Mouse (Mus musculus) hindbrain, embryonic 11.5 days (tissue): ENCODE measurements at regions not wholly inside any gene's neighbourhood (a gene's known extent, or its start where the extent isn't known, plus 50 kb on each side); places are given as distances from the start of the nearest gene placed in this dataset.
A peak's percentile ranks its signal among the peaks of the same experiment; 100 is the strongest.

Experiments used
- ATAC-seq: fragments of 200-750 bp; cut with Nextera tagmentation; 2 replicates; pipeline ENCODE4 v1.8.0; 2017; ENCODE audit warnings: mild to moderate bottlenecking, moderate TSS enrichment, moderate library complexity; ENCODE audit not compliant: low FRiP score
- DNase-seq: peaks from one replicate; pipeline ENCODE4 v3.0.0-alpha.2; 2015; ENCODE audit warnings: low spot score
- H3K27ac ChIP-seq: fragments of 300-500 bp; sonication (generic); 2 replicates; pipeline ENCODE4 v1.5.1; 2014; ENCODE audit warnings: mild to moderate bottlenecking, low read depth, low read length
- H3K27me3 ChIP-seq: fragments of 300-500 bp; sonication (generic); 2 replicates; pipeline ENCODE4 v1.6.1; 2014; ENCODE audit warnings: mild to moderate bottlenecking, low read length, moderate library complexity, mixed read lengths; ENCODE audit not compliant: control insufficient read depth, insufficient read depth
- H3K36me3 ChIP-seq: fragments of 300-500 bp; sonication (generic); 2 replicates; pipeline ENCODE4 v1.6.1; 2014; ENCODE audit warnings: mild to moderate bottlenecking, low read length, moderate library complexity, mixed read lengths; ENCODE audit not compliant: control insufficient read depth, insufficient read depth
- H3K4me1 ChIP-seq: fragments of 300-500 bp; sonication (generic); replicated peaks from 2 replicates; pipeline ENCODE4 v1.6.1; 2014; ENCODE audit warnings: low read length, mixed read lengths; ENCODE audit not compliant: control insufficient read depth, insufficient read depth
- H3K4me2 ChIP-seq: fragments of 300-500 bp; sonication (generic); replicated peaks from 2 replicates; pipeline ENCODE4 v1.6.1; 2014; ENCODE audit warnings: mild to moderate bottlenecking, low read depth, low read length
- H3K4me3 ChIP-seq: fragments of 300-500 bp; sonication (generic); 2 replicates; pipeline ENCODE4 v1.5.1; 2014; ENCODE audit warnings: low read depth, low read length
- H3K9ac ChIP-seq: fragments of 300-500 bp; sonication (generic); 2 replicates; pipeline ENCODE4 v1.6.1; 2014; ENCODE audit warnings: low read depth, low read length
- H3K9me3 ChIP-seq: fragments of 300-500 bp; sonication (generic); 2 replicates; pipeline ENCODE4 v1.6.1; 2016; ENCODE audit warnings: low read length; ENCODE audit not compliant: control insufficient read depth
- WGBS: fragments of 180-500 bp; shearing (Covaris S2); extraction: QIAGEN DNeasy Blood & Tissue Kit; methylation state at CpG from one replicate; pipeline ENCODE4 v1.1.7; 2014; 5-methylcytosine and 5-hydroxymethylcytosine counted together

DNA sequence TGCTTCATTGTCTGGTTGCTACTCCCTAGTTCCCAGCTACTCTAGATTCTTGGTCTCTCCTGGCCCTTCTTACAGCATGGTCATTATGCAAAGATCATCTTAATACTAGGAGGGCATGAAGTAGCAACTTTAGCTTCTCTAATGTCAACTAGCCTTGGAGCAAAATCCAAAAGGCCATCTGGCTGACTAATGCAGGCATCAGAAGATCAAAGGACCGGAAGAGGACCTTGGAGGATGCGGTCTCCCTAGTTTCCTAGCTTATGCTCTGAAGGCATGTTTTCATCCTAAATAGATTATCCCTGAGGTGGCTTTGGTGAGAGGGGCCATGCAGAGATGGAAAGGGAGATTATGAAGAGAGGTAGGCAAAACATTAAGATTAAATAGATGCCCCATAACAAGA, 75.7 kb upstream of the Frmd6 start:
- 65% methylated on average over 2 of the region's 2 CpGs for WGBS
- Histone ChIP-seq H3K4me1 (0 out of 2 replicates have a peak, but pooled peaks cover 2% of the 10 kb centered on the region), H3K27me3 (no peaks in the 10 kb centered on the region), H3K9me3 (no peaks in the 10 kb centered on the region), H3K36me3 (no peaks in the 10 kb centered on the region), H3K4me3 (no peak overlapping the region), H3K4me2 (no peak overlapping the region), H3K9ac (no peak overlapping the region), H3K27ac (no peak overlapping the region)
- ATAC-seq, result no peak
- no peak for DNase-seq

DNA sequence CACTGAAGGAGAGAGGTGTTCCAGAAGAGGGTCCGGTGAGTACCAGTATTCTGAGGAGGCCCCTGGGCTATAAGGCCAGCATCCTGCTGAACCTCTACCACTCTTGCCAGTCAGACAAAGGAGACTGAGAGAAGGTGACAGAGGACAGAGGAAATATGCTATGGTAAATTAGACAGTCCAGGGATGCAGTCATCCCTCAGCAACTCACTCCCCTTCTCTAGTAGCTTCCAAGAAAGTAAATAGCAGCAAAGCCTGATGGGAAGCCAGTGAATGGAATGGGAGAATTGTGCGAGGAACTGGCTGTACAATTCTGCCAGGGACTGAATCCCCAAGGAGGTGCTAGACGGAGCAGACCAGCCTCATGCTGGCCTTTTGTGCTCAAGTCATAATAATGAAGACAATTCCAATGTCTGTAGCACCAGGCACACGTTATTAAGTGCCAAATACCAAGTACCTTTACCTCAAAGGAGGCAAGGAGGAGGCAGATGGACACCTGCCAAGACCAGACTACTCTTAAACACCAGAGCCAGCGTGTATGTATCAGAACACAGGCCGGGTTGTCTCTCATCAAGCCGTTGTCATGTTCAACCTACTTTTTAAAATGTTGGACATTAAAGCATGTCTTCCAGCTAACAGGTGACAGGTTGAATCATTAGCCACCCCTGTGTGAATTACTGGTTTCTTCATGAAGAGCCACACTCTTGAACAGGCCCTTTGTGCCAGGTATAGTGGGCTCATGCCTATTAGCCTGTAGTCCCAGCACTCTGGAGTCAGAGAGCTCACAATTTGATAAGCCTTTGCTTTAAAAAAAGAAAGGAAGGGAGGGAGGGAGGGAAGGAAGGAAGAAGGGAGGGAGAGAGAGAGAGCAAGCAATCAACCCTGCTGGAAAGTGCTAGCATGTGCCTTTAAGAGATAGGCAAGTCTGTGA, 74.4 kb upstream of the Frmd6 start:
- Histone ChIP-seq H3K4me2 (no peak overlapping the region), H3K27ac (no peak overlapping the region), H3K9me3 (no peaks in the 10 kb centered on the region), H3K9ac (no peak overlapping the region), H3K4me1 (0 out of 2 replicates have a peak, but pooled peaks cover 2% of the 10 kb centered on the region), H3K27me3 (no peaks in the 10 kb centered on the region), H3K36me3 (no peaks in the 10 kb centered on the region), H3K4me3 (no peak overlapping the region)
- no peak for DNase-seq
- no peak for ATAC-seq
- WGBS, result 78% methylated on average over 7 of the region's 7 CpGs

DNA sequence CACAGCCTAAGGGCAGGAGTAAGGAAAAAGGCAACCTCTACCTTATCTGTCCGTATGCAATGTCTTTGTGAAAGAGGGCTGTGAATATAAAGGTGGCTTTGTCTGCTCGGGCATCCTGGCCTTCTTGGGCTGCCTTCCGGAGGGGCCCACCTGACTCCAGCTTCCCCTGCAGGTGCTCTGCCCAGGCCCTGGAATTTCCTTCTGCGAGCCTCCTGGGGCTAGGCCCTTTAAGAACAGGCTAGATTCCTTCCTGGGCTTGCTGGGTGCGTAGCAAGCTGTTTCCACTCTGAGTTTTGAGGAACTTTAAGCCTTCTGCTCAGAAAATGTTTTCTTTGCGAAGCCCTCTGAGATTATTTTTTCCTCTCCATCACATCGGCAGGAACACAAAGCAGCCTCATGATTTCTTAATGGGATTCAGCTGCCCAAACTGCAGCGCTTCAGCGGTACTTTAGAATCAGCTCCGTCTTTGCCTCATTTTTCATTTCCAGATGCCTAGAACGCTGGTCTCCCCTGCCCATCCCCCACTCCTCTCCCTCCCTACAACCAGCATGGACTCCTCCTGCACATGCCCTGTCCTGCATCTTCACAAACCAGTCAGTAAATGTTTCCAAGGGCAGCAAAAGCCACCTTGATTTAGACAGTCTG, 72.9 kb upstream of the Frmd6 start:
- H3K9ac ChIP-seq, result peak overlapping the region; percentile 23; the same call in 1 of the 2 replicates
- H3K4me1 ChIP-seq, result 0 out of 2 replicates have a peak, but pooled peaks cover 2% of the 10 kb centered on the region
- no peak overlapping the region for H3K4me3 ChIP-seq
- no peaks in the 10 kb centered on the region for H3K9me3 ChIP-seq
- no peaks in the 10 kb centered on the region for H3K36me3 ChIP-seq
- DNase-seq, result peak; percentile 66
- no peaks in the 10 kb centered on the region for H3K27me3 ChIP-seq
- H3K27ac ChIP-seq, result peak overlapping the region; percentile 8; the same call in 1 of the 2 replicates
- ATAC-seq, result peak; percentile 45; the same call in 1 of the 2 replicates
- WGBS, result 20% methylated on average over 11 of the region's 11 CpGs
- H3K4me2 ChIP-seq, result 0 out of 2 replicates have a peak overlapping the region, but pooled peaks have one; percentile 5

DNA sequence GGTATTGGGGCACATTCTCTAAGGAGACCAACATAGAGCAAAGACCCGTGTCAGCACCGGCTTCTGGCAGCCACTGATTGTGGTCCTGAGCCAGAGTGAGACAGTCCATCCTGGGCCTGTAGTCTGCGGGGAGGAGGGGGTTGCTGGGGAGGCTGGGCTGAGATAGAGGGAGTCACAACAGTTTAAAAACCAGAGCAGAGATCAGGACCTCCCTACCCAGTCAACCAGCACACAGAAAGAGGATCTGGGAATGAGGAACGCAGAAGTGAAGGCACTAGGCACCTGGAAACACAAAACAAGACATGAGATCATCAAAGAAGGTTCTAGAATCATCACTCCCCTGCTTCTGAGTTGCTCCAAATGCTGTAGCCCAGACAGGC, 72.4 kb upstream of the Frmd6 start:
- Histone ChIP-seq H3K9ac (no peak overlapping the region; the same call in 1 of the 2 replicates), H3K36me3 (no peaks in the 10 kb centered on the region), H3K4me3 (no peak overlapping the region), H3K4me1 (0 out of 2 replicates have a peak, but pooled peaks cover 2% of the 10 kb centered on the region), H3K27me3 (no peaks in the 10 kb centered on the region), H3K4me2 (no peak overlapping the region), H3K27ac (peak overlapping the region; percentile 8; the same call in 1 of the 2 replicates), H3K9me3 (no peaks in the 10 kb centered on the region)
- WGBS, result 59% methylated on average over 4 of the region's 4 CpGs
- DNase-seq, result no peak
- 0 out of 2 replicates have a peak, but pooled peaks have one; percentile 40 for ATAC-seq

DNA sequence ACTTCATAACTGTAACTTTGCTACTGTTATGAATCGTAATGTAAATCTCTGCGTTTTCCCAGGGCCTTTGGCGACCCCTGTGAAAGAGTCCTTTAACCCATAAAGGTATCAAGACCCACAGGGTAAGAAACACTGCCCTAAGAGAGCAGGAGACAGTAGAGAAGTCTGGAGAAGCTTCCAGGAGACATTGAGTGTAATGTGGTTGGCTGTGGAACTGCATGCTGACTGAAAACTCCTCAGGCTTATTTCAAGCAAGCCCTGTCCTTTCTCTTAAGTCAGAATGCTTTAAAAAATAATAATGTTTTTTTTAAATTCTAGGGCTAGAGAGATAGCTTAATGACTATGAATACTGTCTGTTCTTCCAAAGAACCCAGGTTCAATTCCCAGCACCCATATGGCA, 71.9 kb upstream of the Frmd6 start:
- 92% methylated on average over 3 of the region's 3 CpGs for WGBS
- no peak overlapping the region for H3K27ac ChIP-seq
- no peaks in the 10 kb centered on the region for H3K27me3 ChIP-seq
- H3K9me3 ChIP-seq, result no peaks in the 10 kb centered on the region
- 0 out of 2 replicates have a peak, but pooled peaks cover 2% of the 10 kb centered on the region for H3K4me1 ChIP-seq
- H3K4me3 ChIP-seq, result no peak overlapping the region
- ATAC-seq, result no peak
- no peaks in the 10 kb centered on the region for H3K36me3 ChIP-seq
- no peak overlapping the region for H3K9ac ChIP-seq
- DNase-seq, result no peak
- H3K4me2 ChIP-seq, result no peak overlapping the region

DNA sequence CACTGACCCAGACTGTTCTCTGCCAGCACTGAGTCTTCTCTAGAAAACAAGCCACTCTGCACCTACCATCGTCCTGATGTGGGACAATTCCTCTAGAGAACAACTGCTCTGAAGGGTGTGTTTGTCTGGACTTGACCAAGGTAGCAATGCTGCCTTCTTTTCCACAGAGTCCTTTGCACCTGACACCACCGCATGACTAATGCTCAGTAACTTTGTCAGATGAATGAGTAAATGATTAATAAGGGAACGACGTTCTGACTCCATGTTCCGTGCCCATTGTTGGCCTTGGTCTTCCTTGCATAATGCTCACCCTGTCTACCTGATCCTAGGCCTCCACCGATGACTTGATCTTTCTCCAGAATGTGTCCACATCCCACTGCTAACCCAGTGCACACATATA, 67.2 kb upstream of the Frmd6 start:
- DNase-seq (no peak), ATAC-seq (no peak)
- Histone ChIP-seq H3K4me1 (no peaks in the 10 kb centered on the region), H3K36me3 (no peaks in the 10 kb centered on the region), H3K9ac (no peak overlapping the region), H3K4me3 (no peak overlapping the region), H3K27ac (no peak overlapping the region), H3K4me2 (no peak overlapping the region), H3K9me3 (no peaks in the 10 kb centered on the region), H3K27me3 (no peaks in the 10 kb centered on the region)
- WGBS, result 92% methylated on average over 6 of the region's 6 CpGs

DNA sequence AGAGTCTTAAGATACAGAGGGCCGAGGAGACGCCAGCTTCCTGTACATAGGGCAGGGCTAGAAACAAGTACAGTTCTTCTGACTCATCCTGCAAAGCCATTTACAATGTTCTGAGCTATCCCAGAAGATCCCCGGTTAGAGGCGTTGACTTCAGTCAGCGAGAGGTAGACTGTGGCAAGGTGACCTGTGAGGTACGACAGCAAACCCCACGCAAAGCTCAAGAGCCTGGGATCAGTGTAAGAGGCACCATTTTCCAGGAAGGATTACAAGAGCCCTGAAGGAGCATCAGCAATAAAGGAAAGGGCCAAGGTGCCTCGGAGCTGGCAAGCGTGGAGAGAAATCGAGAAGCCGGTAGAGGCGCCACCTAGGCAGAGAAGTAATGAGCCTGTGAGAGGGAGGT, 61.8 kb upstream of the Frmd6 start:
- 94% methylated on average over 12 of the region's 12 CpGs for WGBS

DNA sequence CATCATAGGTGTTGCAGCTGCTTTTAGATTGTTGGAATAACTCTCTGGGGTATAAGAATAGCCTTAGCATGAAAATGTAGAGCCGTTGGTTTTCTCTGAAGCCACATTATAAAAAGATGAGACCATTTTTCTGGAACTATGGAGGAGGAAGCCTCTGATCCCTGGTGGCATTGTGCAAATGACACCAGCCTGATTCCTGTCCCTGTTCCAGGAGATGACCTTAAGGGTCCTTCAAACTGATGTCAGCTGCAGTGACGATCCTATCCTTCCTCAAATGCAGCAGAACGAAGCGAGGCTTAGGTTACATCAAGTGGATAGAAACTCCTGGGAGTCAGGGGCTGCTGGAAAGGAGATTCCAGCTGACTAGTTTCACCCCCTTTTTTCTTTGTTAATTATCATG, 59.0 kb upstream of the Frmd6 start:
- DNase-seq, result no peak
- no peaks in the 10 kb centered on the region for H3K36me3 ChIP-seq
- no peak overlapping the region for H3K4me2 ChIP-seq
- no peak overlapping the region for H3K27ac ChIP-seq
- WGBS, result 83% methylated on average over 4 of the region's 4 CpGs
- H3K4me3 ChIP-seq, result no peak overlapping the region
- H3K9me3 ChIP-seq, result no peaks in the 10 kb centered on the region
- no peaks in the 10 kb centered on the region for H3K27me3 ChIP-seq
- H3K4me1 ChIP-seq, result no peaks in the 10 kb centered on the region
- no peak overlapping the region for H3K9ac ChIP-seq
- no peak for ATAC-seq

More for the DNA sequence above, 61.8 kb upstream of the Frmd6 start:
- Histone ChIP-seq H3K27ac (no peak overlapping the region), H3K9me3 (no peaks in the 10 kb centered on the region), H3K27me3 (no peaks in the 10 kb centered on the region), H3K4me1 (no peaks in the 10 kb centered on the region), H3K4me2 (no peak overlapping the region), H3K4me3 (no peak overlapping the region), H3K36me3 (no peaks in the 10 kb centered on the region), H3K9ac (no peak overlapping the region)
- DNase-seq, result no peak
- no peak for ATAC-seq
